Mouse (Mus musculus) central nervous system, embryonic 11.5 days (tissue): Measurements from ENCODE around the gene Sorl1. TPM values are rescaled to one million over a fixed set of nuclear protein-coding genes. Genes with fewer than 3 reads are reported as not detected.

ENCODE experiments used
- polyA plus RNA-seq: library from polyadenylated mRNA; depleted of rRNA; stranded (reverse); fragments of >200 nt; gene quantifications from 2 replicates; pipeline ENCODE4 v1.2.3, GENCODE M21; 2012; rRNA removed

Gene Sorl1
- 3.6 and 8.1 TPM in 2 replicates for polyA plus RNA-seq

GRCm38 (mm10) chr9:42123713-42124576, at the start of gene Sorl1:
Gene Sorl1 (minus strand): TSS chr9:42124297.

Other genes starting within 250 kb of the Sorl1 start
- gene Sc5d, start 140.0 kb upstream of the Sorl1 start, polyA plus RNA-seq: 23.9 and 46.6 TPM in 2 replicates